Mouse (Mus musculus) heart, adult 18-20 months (tissue): ENCODE results near the gene Mbnl2. TPM values are rescaled to one million over a fixed set of nuclear protein-coding genes. Genes with fewer than 3 reads are reported as not detected.
"Not testable (repeated sequence)": the region's sequence is repeated elsewhere in the genome, so short reads cannot be mapped to it uniquely, and the experiment has no call there.

ENCODE experiments used
- DNase-seq, 2 experiments: peaks; one replicate each; pipeline ENCODE4 v3.0.0; 2021 to 2022; ENCODE audit warnings: mixed read lengths in 1 of 2
- total RNA-seq, 2 experiments: library from RNA; stranded (reverse); gene quantifications; 2 replicates each; pipeline ENCODE4 v1.2.3; 2021

The Mbnl2 gene
- total RNA-seq, 2 experiments from 2014 or later: 218 to 240 TPM

DNA sequence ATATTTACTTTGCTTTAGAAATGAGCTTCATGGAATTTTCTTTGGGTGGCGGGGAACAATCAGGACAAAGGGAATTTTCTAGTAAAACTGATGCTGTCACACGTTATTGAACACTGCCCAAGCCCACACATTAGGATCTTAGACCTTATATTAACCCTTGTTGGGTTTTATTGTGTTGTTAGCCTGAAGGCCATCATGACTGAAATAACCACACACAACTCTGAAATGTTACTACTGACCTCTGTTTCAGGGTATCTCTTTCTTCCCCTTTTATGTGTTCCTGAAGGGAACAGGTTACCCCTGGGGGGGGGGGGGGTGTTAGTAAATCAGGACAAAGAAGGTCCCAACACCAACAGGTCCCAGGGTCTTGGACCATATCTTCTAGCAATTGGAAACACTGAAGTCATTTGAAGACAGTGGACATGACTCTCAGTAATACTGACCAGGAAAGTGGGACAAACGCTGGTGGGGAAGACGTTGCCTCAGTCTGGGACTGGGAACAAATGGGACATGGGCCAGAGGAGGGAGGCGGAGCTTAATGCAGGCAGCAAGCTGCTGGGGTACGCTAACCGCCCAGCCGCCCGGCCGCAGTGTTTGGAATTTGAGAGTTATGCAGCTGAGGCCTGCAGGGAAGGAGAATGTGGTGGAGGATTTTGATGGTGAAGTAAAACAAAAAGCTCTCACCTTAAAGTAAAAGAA, 80.4 kb downstream of the Mbnl2 start:
- peak in 1 of 2 experiments; percentile 41 for DNase-seq

DNA sequence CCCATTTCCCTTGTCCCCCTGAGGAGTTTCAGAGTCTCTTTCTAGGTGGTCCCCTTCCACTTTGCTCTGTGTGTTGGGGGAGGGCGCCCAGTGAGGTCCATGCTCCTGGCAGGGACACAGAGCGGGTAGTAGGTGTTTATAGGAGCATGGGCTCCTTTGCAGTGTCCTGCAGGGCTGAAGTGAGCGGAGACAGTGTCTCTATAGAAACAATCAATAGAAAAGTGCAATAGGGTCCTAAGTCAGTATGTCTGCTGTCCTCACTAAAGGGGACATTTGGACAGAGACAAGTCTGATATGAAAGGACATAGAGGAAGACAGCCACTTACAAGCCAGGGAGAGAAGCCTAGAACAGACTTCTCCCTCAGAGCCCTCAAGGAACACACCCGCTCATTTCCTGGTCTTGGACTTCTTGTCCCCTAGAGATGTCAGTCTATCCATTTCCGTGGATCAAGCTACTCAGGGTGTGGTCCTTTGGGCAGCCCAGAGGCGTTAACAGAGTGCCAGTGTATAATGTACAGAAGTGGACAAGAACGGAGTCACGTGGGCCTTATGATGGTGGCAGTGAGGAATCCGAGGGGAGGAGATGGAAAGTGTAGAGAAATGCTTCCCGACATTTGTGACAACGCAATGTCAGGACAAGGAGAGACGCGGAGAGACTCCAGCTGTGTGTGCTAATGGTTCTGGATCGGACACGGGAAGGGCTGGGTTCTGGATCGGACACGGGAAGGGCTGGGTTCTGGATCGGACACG, 82.0 kb downstream of the Mbnl2 start:
- DNase-seq: no peak

DNA sequence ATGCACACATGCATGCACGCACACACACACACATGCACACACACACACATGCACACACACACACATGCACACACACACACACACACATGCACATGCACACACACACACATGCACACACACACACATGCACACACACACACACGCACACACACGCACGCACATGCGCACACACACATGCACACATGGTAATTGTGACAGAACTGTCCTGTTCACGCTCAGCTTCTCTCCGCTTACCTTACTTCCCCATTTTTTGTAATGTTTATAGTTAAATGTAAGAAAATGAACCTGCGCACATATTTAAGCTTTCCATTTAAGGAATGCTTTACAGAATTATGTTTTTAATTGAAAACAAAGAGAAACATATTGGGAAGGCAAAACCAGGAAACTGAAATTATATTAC, 84.1 kb downstream of the Mbnl2 start:
- not testable (repeated sequence) for DNase-seq

DNA sequence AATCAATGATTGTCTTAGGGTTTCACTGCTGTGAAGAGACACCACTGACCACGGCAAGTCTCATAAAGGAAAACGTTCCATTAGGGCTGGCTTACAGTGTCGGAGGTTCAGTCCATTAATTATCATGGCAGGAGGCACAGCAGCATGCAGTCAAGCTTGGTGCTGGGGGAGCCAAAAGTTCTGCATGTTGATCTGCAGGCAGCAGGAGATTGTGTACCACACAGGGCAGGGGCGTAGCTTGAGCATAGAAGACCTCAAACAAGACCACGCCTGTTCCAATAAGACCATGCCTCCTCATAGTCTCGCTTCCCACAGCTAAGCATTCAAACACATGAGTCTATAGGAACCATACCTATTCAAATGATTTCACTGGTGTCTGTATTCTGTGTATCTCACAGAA, 85.7 kb downstream of the Mbnl2 start:
- no peak for DNase-seq

DNA sequence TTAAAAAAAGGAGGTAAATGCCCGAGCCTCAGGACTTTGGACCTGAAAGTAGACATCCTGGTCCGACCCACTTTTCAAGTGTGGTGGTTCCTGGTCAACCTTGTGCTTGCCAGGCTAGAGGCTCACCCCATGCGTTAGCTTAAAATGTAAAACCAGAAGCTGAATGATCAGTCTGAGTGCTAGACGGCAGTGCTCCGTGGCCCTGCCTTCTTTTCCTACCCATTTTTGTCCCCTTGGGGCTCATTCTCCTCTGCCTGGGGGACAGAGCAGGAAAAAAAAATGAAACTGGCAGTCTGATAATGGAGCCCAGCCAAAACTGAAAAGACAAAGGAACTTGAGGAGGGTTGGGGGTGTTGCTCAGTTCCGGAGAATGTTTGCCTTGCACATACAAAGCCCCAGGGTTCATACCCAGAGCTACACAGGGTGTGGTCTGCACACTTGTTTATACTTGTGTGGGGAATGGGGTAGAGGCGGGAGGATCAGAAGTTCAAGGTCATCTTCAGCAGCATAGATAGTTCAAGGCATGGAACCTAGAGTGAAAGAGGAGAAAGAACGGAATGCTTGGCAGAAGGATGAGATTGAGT, 87.0 kb downstream of the Mbnl2 start:
- peak in 1 of 2 experiments; percentile 48 for DNase-seq

DNA sequence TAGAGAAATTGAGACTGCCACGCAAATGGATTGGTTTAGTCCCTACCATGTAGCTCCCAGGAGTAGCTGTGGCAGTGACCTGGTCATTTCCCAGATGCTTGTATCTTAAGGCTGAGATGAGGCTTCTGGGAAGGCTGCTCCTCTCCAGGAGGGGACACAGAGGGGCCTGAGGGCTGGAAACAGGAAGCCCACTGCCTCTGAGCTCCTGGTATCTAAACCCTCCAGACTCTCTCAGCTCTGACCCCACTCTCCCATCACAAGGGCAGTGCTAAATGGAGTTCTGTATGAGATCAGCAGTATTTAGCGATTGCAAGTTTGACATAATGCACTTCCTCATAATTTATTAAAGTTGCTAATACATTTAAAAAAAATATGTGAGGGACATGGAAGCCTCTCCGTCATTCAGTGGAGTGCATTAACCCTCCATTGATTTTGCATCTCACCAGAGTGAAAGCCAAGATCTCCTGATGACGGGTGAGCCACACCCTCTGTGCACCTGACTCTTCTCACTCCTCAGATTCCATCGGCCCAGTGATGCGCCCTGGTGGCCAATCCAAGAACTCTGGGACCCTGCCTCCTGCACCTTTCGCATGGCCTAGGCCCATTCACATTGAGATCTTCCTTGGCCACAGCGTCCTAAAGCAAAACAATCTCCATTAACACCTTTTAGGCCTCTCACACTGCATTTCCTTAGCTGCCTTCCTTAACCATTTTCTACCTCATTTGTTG, 87.8 kb downstream of the Mbnl2 start:
- DNase-seq: no peak

DNA sequence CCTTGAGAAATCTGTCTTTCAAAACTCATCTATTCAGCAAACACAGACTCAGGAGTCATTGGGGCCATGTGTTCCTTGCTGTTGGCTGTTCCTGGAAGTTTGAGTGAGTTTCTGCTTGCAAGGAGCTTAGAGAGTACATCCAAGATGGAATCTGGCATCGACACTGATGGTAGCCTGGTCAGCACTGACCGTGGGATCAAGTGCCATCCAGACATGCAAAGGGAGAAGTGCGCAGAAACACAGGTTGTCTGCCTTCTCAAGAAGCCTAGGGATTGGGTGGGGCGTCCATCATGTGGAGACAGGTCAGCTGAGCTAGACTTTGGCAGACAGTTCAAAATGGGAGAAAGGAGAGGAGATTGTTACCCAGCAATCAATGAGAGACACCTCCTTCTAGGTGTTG, 89.6 kb downstream of the Mbnl2 start:
- no peak for DNase-seq

DNA sequence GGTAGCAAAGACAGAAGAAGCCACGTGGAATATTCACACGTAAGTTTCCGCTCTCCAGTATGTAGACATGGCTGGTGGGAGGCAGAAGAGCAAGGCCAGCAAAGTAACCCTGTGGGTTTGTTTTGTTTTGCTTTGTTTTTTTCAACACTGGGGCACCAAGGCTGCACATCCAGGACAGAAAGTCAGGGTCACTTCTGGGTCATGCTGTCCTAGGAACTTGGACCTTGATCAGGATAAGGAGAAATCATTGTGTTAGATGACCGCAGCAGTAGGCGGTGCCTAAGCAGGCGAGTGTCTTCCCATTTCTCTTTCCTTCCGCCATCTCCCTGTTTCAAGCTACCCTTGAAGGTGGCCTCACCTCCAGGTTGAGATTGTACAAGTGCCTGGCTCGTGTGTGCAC, 91.5 kb downstream of the Mbnl2 start:
- DNase-seq: peak in 1 of 2 experiments; percentile 75

DNA sequence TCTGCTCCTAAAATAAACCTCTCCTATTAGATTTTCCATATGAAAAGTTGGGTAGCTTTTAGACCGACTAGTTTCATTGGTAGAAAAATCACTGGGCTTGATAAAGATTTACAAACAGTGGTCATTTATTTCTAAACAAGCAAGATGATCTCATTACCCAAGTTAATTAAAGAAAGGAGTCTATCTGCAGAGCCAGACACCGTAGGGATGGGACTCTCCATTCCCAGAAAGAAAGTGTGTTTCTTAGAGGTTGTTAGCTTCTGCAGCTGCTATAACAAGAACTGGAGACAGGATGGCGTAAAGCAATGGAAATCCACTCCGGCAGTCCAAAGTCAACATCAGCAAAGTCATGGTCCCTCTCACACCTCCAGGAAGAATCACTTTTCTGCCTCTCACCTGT, 92.1 kb downstream of the Mbnl2 start:
- no peak for DNase-seq

DNA sequence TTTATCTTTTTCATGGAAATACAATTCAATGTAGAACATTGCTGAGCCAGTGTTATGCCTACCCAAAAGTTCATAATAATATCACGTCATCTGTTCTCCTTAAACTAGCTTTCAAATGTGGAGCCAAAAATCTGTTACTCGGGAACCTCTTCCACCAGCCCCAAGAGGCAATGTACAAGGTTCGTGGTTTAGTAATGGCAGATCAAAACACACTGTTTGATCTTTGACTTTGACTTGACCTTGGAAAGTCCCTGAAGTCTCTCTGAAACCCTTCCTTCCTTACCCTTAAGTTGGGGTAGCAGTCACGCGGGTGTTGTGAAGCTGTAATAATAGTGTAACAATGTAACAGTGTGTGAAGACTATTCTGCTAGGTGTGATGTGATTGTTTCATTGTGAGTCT, 93.0 kb downstream of the Mbnl2 start:
- no peak for DNase-seq

DNA sequence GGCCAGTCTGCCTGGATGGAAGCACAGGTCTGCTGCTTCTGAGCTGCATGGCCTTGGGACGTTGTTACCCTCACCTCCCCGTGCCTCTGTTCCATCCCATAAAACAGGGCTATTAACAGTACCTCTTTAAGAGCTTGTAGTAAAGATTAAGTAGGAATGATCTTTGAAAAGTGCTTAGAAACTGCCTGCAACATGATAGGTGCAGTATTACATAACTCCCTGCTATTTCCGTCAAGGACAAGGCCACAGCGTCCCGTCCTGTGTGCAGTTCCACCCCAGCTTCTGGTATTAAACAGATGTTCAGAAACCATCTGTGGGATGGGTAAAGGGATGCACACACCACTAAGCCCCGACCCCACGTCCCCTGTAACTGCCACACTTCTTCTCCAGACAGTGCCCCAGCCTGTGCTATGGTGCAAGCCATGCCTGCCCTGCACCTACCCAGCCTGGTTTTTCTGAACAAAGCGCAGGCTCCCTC, 93.5 kb downstream of the Mbnl2 start:
- peak in 1 of 2 experiments; percentile 69 for DNase-seq

DNA sequence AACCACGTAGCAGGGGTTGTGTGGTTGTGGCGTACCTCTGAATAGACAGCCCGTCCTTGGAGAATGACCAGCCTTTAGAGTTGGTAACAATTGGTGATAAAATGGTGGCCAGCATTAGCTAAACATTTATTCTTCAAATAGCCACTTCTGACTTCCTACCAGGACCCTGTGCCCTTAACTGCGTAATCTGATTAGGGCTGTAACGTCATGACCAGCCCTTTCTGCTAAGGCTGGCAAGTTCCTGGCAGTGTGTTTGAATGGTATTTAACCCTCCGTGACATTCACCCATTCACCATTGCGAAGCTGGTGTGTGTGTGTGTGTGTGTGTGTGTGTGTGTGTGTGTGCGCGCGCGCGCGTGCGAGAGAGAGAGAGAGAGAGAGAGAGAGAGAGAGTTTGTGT, 94.6 kb downstream of the Mbnl2 start:
- DNase-seq: no peak

DNA sequence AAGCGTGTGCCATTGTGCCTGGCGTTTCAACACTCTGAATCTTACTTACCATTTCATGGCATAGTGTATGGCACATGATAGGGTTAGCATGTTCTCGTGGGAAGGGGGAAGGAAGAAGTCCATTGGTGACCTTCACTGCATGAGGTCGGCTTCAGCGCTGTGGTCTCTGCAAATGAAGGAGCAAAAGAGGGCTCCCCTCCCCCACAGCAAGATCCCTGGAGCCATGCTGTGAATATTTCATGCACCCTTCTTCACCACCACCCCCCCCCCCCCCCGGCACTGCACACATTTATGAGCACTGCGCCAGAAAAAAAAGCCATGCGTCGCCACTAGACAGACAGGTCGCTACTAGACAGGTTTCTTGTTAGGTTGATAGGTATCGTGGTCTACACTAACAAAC, 95.2 kb downstream of the Mbnl2 start:
- no peak for DNase-seq

DNA sequence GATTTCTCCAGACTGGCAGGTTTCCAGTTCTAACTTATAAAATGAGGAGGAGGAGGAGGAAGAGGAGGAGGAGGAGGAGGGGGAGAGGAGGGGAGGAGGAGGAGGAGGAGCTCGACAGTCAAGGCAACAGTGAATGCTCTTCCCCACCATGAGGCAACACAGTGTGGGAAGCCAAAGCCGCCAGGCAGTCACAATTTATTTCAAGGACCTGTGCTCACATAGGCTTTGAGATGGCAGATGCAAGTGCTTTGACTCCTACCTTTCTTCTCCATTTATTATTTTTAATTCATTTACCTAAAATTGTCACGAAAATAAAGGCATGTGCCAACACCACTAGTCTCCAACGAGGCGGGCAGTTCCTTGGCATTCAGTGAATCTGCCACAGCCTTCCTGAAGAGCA, 95.7 kb downstream of the Mbnl2 start:
- DNase-seq: no peak

DNA sequence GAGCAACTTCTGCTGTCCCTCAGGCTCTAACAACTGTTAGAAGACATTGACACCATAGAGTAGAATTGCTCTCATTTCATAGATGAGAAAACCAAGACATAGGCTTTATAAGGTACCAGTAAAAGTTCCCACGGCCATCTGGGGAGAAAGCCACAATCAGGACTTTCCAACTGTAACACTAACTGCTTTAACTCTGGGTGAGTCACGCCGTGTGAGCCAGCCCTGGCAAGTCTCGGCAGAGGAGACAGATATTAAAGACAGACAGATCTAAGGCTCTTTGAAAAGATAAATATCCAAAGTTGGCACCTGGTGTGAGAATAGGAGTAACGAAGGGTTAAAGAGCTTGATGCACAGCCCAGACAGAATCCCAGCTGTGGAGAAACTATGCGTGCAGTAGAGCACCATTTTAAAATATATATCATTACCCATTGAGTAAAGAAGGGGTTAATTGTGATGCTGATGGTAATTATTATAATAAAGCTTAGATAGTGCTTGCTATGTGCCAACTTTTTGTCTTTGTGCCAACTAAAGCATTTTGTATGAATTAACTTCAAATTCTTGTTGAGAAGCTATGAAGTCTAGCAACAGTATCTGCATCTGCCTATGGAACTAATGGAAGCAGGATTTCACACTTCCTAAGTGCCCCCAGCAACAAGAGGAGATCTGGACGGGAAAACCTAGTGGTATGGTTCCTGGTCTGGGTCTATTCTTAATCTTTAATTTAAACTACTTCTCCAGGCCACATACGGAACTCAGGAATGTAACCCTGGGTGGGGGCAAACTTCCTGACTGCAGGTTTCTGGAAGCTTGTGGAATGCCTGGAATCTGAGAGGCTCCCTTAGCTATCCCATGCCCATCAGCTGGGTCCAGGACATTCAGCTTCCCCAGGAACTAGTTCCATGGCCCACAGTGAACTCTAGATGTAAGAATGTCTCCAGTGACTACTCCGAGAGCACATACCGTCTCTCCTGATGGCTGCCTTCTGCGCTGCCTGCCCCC, 97.9 kb downstream of the Mbnl2 start:
- no peak for DNase-seq

DNA sequence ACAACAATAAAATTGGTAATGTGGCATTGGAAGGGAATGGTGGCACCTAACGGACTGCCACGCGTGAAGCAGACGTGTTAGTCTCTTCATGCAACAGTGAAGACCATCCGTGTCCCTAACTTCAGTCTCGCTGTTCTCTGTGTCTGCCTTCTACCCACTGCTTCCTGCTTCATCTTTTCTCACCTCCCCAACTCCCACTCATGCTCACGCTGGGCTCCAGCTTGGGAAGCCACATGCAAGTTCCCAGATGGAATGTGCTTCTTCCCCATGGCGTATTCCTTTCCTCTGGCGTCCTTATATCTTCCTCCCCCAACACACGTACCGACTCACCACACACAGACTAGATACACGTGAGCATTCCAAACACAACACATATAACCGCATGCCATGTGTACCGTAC, 99.3 kb downstream of the Mbnl2 start:
- DNase-seq: no peak

DNA sequence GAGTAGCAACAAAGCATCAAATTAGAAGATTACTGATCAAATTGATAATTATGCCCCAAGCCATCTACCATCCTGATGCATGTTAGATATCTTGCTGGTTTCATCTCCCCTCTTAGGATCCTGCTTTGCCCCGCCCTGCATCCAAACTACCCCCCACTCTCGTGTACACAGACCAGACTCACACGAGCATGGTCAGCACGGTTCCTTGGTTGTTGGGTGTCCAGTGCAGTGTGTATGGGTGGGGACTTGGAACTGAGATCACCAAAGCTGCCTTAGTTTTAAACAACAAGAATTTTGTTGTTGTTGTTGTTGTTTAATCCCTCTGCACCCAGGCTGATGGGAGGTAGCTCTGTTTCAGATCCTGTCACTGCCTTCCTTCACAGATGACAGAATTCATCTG, 101.7 kb downstream of the Mbnl2 start:
- DNase-seq: no peak

DNA sequence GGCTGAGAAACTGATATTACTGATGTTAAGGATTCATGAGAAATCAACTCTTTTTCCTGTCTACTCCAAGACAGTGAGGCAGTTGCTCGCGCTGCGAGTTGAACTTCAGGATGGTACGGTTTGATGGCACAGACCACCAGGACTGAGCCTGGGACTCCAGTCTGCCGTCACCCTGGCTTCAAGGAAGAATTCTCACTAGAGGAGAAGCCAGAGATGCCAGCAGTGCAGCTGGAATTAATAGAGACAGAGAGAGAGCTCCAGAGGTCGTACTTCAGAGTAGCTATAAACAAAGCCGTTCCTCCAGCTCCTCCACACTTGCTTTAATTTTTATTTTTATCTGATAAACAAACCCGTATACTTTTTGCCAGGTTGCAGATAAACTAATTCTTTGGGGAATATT, 102.5 kb downstream of the Mbnl2 start:
- no peak for DNase-seq

DNA sequence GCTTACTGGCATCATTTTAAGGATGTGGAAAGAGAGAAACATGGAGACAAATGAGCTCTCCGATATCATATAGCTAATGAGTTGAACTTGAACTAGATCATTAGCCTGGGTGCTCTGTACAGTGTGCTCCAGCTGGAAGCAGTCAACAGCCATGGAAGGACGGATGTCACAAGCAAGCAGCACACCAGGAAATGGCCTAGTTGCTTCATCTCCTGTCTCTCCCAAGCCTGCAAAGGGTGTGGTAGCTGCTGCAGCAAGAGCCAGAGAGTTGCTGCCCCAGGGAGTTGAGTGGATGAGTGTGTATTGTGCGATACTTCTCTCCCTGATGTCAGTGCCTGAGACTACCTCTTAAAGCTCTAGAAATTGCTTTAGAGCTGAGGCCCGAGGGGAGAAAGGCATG, 104.2 kb downstream of the Mbnl2 start:
- peak; percentile 74 to 92 for DNase-seq

DNA sequence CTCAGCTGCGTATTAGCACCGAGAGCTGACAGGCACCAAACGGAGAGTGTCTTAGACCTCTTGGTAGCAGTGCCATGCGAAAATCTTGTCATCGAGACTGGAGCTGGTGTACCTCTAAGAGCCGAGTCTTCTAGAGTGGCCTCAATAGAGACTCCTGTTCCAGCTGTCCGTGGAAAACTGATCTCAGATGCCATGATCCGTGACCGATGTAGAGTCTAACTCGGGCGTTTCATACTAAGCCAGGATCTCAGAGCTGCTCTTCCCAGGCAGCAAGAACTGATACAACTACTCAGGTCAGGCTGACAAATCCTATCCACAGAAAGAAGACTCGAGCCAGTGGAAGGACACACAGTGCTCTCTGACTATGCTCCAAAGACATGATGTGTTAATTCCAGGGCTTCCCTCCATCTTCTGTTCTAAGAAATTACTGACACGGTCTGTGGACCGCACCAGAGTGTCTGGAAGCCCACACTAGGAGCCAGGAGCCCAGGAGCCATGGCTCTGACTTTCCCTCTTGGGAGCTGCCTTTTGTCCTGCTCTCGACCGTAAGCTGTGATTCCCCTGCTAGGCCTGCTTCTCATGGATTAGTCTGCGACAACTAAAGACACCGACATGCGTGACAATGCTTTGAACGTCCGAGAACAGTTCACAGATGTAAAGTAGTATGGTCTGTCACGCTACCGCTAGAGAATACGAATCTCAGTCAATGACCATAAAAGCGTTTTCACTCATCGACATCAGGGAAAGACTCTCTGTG, 106.1 kb downstream of the Mbnl2 start:
- no peak for DNase-seq

DNA sequence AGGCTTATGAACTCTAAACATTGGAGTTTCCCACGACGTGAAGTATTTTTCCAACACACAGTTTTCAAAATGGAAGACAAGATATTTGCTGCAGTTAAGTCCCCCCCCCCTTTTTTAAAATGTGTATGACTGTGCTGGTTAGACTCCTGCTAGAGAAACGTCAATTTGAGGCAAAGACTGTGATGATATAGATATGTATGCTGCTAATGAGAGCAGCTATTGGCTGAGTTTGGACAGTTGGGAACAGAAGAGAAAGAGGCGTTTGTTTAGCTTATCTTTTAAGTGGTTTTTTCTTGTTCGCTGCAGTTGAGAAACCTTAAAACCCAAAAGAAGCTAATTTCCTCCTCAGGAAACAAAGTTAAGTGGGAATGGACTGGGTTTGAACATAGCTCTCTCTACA, 106.7 kb downstream of the Mbnl2 start:
- DNase-seq: no peak
